Mouse (Mus musculus) stomach, postnatal 0 days (tissue): Measurements from ENCODE around the gene Gm9507.
"Not testable (repeated sequence)": the region's sequence is repeated elsewhere in the genome, so short reads cannot be mapped to it uniquely, and the experiment has no call there.

ENCODE experiments used
- CTCF ChIP-seq: IDR thresholded peaks from 2 replicates; pipeline ENCODE4 v1.5.1; 2016; ENCODE audit warnings: antibody characterized with exemption, low read depth, mild to moderate bottlenecking, moderate library complexity
- EP300 ChIP-seq: optimal IDR thresholded peaks from 2 replicates; pipeline ENCODE3; 2016; ENCODE audit warnings: antibody characterized with exemption

DNA sequence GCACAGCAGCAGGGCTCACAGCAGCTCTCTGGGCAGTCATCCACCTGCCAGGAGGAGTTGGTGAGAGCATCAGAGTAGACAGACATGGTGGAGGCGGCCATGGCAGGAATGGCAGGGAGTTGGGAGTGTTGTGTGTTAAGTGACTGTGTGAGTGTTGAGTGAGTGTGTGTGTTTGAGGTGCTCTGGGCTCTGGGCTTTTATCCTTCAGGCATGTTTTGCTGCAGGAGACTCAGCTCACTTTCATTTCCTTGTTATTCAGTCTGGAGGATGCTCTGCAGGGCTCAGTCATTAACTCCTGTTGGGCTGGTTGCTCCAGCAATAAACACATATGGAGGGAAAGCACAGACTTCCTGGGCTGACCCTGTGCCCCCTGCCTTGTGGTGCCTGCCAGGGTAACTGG lies 29.2 kb downstream of the Gm9507 start, which contains the start of gene Gm3250:
- not testable (repeated sequence) for TF ChIP-seq CTCF, EP300
